Comparison of ENCODE assay signal across 16 mouse cellular contexts in the genomic region with DNA sequence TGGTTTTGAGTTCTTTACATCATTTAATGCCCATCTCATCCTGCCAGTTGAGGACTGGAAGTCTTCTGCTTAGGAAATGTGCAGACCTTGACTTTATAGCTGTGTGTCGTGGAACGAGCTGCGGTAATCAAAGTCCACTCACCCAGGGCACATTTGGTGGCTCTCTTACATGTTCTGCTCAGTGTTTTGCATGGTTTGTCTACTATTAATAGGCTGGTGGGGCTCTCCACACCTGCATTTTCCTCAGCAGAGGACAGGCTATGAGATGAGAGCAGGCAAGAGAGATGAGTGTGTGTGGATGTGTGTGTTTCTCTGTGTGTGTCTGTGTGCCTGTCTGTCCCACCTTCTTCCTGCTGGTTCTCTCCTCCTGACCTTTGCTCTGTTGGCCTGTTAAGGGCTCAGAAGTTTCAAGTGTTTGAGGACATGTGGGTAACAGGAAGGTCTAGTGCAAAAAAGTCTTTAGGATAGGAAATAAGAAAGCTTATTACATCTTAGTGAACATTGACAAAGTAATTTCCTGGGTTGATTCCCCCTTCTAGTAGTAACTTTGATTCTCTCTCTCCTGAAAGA. TPM values are rescaled to one million over a fixed set of nuclear protein-coding genes. Genes with fewer than 3 reads are reported as not detected.
DNase-seq lines count a peak whose midpoint lies in the region; ATAC-seq lines count a peak whose summit lies in the region.
"Had no signal": no experiment of that assay in that cellular context is flagged by ENCODE, and none has a peak within 500 bp of the region (broad histone marks: within the 10 kb centered on the region; RNA-seq: fewer than 3 reads in every experiment).

No protein-coding gene starts in this region.

- H3K9me3 ChIP-seq in heart, embryonic 14.5 days (ENCODE audit: control insufficient read depth, low read length), result no peaks in the 10 kb centered on the region
- no peaks in the 10 kb centered on the region for H3K9me3 ChIP-seq in heart, embryonic 12.5 days (replicated peaks)
- H3K9me3 ChIP-seq in kidney, embryonic 14.5 days (ENCODE audit: control insufficient read depth, low read length), result no peaks in the 10 kb centered on the region
- H3K9me3 ChIP-seq in neural tube, embryonic 13.5 days, result no peaks in the 10 kb centered on the region
- no peaks in the 10 kb centered on the region for H3K9me3 ChIP-seq in neural tube, embryonic 15.5 days (replicated peaks)
- H3K9me3 ChIP-seq: forebrain, embryonic 10.5 days; limb, embryonic 13.5 days; lung, embryonic 15.5 days; midbrain, embryonic 10.5 days had no signal

- H3K4me2 ChIP-seq in heart, embryonic 14.5 days (ENCODE audit: low read length), result no peak overlapping the region
- H3K4me2 ChIP-seq in heart, embryonic 12.5 days, result no peak overlapping the region
- no peak overlapping the region for H3K4me2 ChIP-seq in kidney, embryonic 14.5 days (replicated peaks; ENCODE audit: low read depth, low read length)
- H3K4me2 ChIP-seq in neural tube, embryonic 13.5 days, result no peak overlapping the region
- H3K4me2 ChIP-seq in neural tube, embryonic 15.5 days, result no peak overlapping the region
- H3K4me2 ChIP-seq: limb, embryonic 13.5 days; lung, embryonic 15.5 days had no signal

- no peak overlapping the region for H3K9ac ChIP-seq in heart, embryonic 14.5 days (ENCODE audit: low read length)
- H3K9ac ChIP-seq in heart, embryonic 12.5 days, result no peak overlapping the region
- no peak overlapping the region for H3K9ac ChIP-seq in kidney, embryonic 14.5 days (ENCODE audit: low read depth, low read length)
- H3K9ac ChIP-seq in neural tube, embryonic 13.5 days, result no peak overlapping the region
- H3K9ac ChIP-seq in neural tube, embryonic 15.5 days (replicated peaks), result no peak overlapping the region
- H3K9ac ChIP-seq: limb, embryonic 13.5 days; lung, embryonic 15.5 days had no signal

- no peak overlapping the region for H3K4me3 ChIP-seq in heart, embryonic 14.5 days (ENCODE audit: control insufficient read depth in 1 of 2, insufficient read depth in 1 of 2, low read depth in 1 of 2, low read length in 2 of 2)
- H3K4me3 ChIP-seq in heart, embryonic 12.5 days, result no peak overlapping the region
- no peak overlapping the region for H3K4me3 ChIP-seq in kidney, embryonic 14.5 days (ENCODE audit: low read length)
- H3K4me3 ChIP-seq in neural tube, embryonic 13.5 days, result no peak overlapping the region
- H3K4me3 ChIP-seq in neural tube, embryonic 15.5 days (replicated peaks), result no peak overlapping the region
- H3K4me3 ChIP-seq: forebrain, embryonic 10.5 days; limb, embryonic 13.5 days; lung, embryonic 15.5 days; midbrain, embryonic 10.5 days had no signal

- WGBS in heart, embryonic 14.5 days, result 59% methylated on average over 3 of the region's 3 CpGs
- 71% methylated on average over 3 of the region's 3 CpGs for WGBS in heart, embryonic 12.5 days
- WGBS in kidney, embryonic 14.5 days, result 64% methylated on average over 3 of the region's 3 CpGs
- 70% methylated on average over 3 of the region's 3 CpGs for WGBS in neural tube, embryonic 13.5 days
- WGBS in neural tube, embryonic 15.5 days, result 49% methylated on average over 3 of the region's 3 CpGs

- no peaks in the 10 kb centered on the region for H3K36me3 ChIP-seq in heart, embryonic 14.5 days (ENCODE audit: control insufficient read depth, insufficient read depth, low read length)
- no peaks in the 10 kb centered on the region for H3K36me3 ChIP-seq in heart, embryonic 12.5 days
- H3K36me3 ChIP-seq in kidney, embryonic 14.5 days (ENCODE audit: control insufficient read depth, insufficient read depth, low read length), result no peaks in the 10 kb centered on the region
- H3K36me3 ChIP-seq in neural tube, embryonic 13.5 days, result no peaks in the 10 kb centered on the region
- no peaks in the 10 kb centered on the region for H3K36me3 ChIP-seq in neural tube, embryonic 15.5 days
- H3K36me3 ChIP-seq: limb, embryonic 13.5 days; lung, embryonic 15.5 days had no signal

- DNase-seq in kidney, adult 9 months, result peak; percentile 59
- DNase-seq in cerebellum, adult 11 months, result no peak
- DNase-seq: cerebellum, adult 8-10 months; lung, postnatal 4 days; thymus, postnatal 14 days had no signal

- H3K27me3 ChIP-seq in heart, embryonic 14.5 days (ENCODE audit: control insufficient read depth, insufficient read depth, low read length), result no peaks in the 10 kb centered on the region
- no peaks in the 10 kb centered on the region for H3K27me3 ChIP-seq in heart, embryonic 12.5 days (replicated peaks)
- H3K27me3 ChIP-seq in kidney, embryonic 14.5 days (ENCODE audit: control insufficient read depth, insufficient read depth, low read length), result no peaks in the 10 kb centered on the region
- no peaks in the 10 kb centered on the region for H3K27me3 ChIP-seq in neural tube, embryonic 13.5 days
- H3K27me3 ChIP-seq in neural tube, embryonic 15.5 days (replicated peaks), result no peaks in the 10 kb centered on the region
- H3K27me3 ChIP-seq: limb, embryonic 13.5 days; lung, embryonic 15.5 days had no signal

- peaks cover 30 to 50% of the 10 kb centered on the region in 2 experiments for H3K4me1 ChIP-seq in heart, embryonic 14.5 days (ENCODE audit: control insufficient read depth in 2 of 2, insufficient read depth in 2 of 2, low read length in 2 of 2)
- peaks cover 54% of the 10 kb centered on the region for H3K4me1 ChIP-seq in heart, embryonic 12.5 days (replicated peaks)
- peaks cover 19% of the 10 kb centered on the region for H3K4me1 ChIP-seq in kidney, embryonic 14.5 days (ENCODE audit: control insufficient read depth, insufficient read depth, low read length)
- H3K4me1 ChIP-seq in neural tube, embryonic 13.5 days (replicated peaks), result peaks cover 17% of the 10 kb centered on the region
- H3K4me1 ChIP-seq in neural tube, embryonic 15.5 days, result peaks cover 14% of the 10 kb centered on the region

- 0 out of 4 replicates have a peak overlapping the region, but pooled peaks have one; percentile 6 to 14 for H3K27ac ChIP-seq in heart, embryonic 14.5 days (replicated peaks in 1 of 2; ENCODE audit: control insufficient read depth in 1 of 2, insufficient read depth in 1 of 2, low read depth in 2 of 2, low read length in 2 of 2)
- H3K27ac ChIP-seq in heart, embryonic 12.5 days (ENCODE audit: poor library complexity, severe bottlenecking), result no peak overlapping the region
- H3K27ac ChIP-seq in kidney, embryonic 14.5 days (ENCODE audit: low read depth, low read length), result no peak overlapping the region
- no peak overlapping the region for H3K27ac ChIP-seq in neural tube, embryonic 13.5 days (replicated peaks)
- H3K27ac ChIP-seq in neural tube, embryonic 15.5 days (replicated peaks), result no peak overlapping the region
- H3K27ac ChIP-seq: forebrain, embryonic 10.5 days; limb, embryonic 13.5 days; lung, embryonic 15.5 days; midbrain, embryonic 10.5 days had no signal

- ATAC-seq in heart, embryonic 14.5 days (ENCODE audit: insufficient number of reproducible peaks, insufficient read depth, low FRiP score, low read depth), result no peak
- no peak for ATAC-seq in heart, embryonic 12.5 days (ENCODE audit: insufficient number of reproducible peaks, low FRiP score)
- ATAC-seq in kidney, embryonic 14.5 days (ENCODE audit: low FRiP score, low TSS enrichment), result no peak
- ATAC-seq in neural tube, embryonic 13.5 days (ENCODE audit: low read depth), result peak; percentile 34; the same call in 1 of the 2 replicates
- ATAC-seq in neural tube, embryonic 15.5 days (ENCODE audit: low FRiP score), result no peak
- no peak for ATAC-seq in megakaryocyte-erythroid progenitor cell, adult 5-6 weeks (replicated peaks; ENCODE audit: low FRiP score, low TSS enrichment, poor library complexity, severe bottlenecking)

RNA-seq across cellular contexts. Expression of gene Bend3, which starts 8.9 kb away (rescaled TPM):
- polyA plus RNA-seq in heart, embryonic 14.5 days (2014; fragmentation: Nextera tagmentation; extraction: Ambion mirVana), result 4.6 and 5.6 TPM in 2 replicates
- polyA plus RNA-seq in heart, embryonic 12.5 days (2016; fragmentation: Nextera tagmentation; extraction: Ambion mirVana), result 5.3 and 6.0 TPM in 2 replicates
- 8.4 and 8.9 TPM in 2 replicates for polyA plus RNA-seq in kidney, embryonic 14.5 days (2014; fragmentation: Nextera tagmentation; extraction: Ambion mirVana)
- polyA plus RNA-seq in neural tube, embryonic 13.5 days (2015; fragmentation: Nextera tagmentation; extraction: Ambion mirVana), result 3.0 and 3.5 TPM in 2 replicates
- polyA plus RNA-seq in neural tube, embryonic 15.5 days (2015; fragmentation: Nextera tagmentation; extraction: Ambion mirVana), result 2.5 and 2.9 TPM in 2 replicates
- 12.1 and 19.3 TPM in 2 replicates for total RNA-seq in megakaryocyte-erythroid progenitor cell, adult 5-6 weeks (2014; fragmentation: Nextera tagmentation)
- total RNA-seq in megakaryocyte-erythroid progenitor cell, adult 5-6 weeks (2017), result 7.5 and 9.1 TPM in 2 replicates

RNA-seq across cellular contexts. Expression of gene Gm9803, which starts 36.4 kb away (rescaled TPM):
- polyA plus RNA-seq in heart, embryonic 14.5 days (2014; fragmentation: Nextera tagmentation; extraction: Ambion mirVana), result 16.6 and 19.3 TPM in 2 replicates
- 8.2 and 15.3 TPM in 2 replicates for polyA plus RNA-seq in heart, embryonic 12.5 days (2016; fragmentation: Nextera tagmentation; extraction: Ambion mirVana)
- polyA plus RNA-seq in kidney, embryonic 14.5 days (2014; fragmentation: Nextera tagmentation; extraction: Ambion mirVana), result 10.1 and 11.9 TPM in 2 replicates
- 24.5 and 38.8 TPM in 2 replicates for polyA plus RNA-seq in neural tube, embryonic 13.5 days (2015; fragmentation: Nextera tagmentation; extraction: Ambion mirVana)
- polyA plus RNA-seq in neural tube, embryonic 15.5 days (2015; fragmentation: Nextera tagmentation; extraction: Ambion mirVana), result 17.6 and 25.6 TPM in 2 replicates
- total RNA-seq in megakaryocyte-erythroid progenitor cell, adult 5-6 weeks (2014; fragmentation: Nextera tagmentation), result 2.2 and 7.6 TPM in 2 replicates
- total RNA-seq in megakaryocyte-erythroid progenitor cell, adult 5-6 weeks (2017), result 3.0 and 41.1 TPM in 2 replicates
- total RNA-seq: left cerebral cortex, postnatal 10 days had no signal

RNA-seq across cellular contexts. Expression of gene 1700021F05Rik, which starts 53.3 kb away (rescaled TPM):
- polyA plus RNA-seq in heart, embryonic 14.5 days (2014; fragmentation: Nextera tagmentation; extraction: Ambion mirVana), result 90.8 and 94.3 TPM in 2 replicates
- 81.8 and 91.2 TPM in 2 replicates for polyA plus RNA-seq in heart, embryonic 12.5 days (2016; fragmentation: Nextera tagmentation; extraction: Ambion mirVana)
- 73.1 and 80.8 TPM in 2 replicates for polyA plus RNA-seq in kidney, embryonic 14.5 days (2014; fragmentation: Nextera tagmentation; extraction: Ambion mirVana)
- 63.9 and 64.8 TPM in 2 replicates for polyA plus RNA-seq in neural tube, embryonic 13.5 days (2015; fragmentation: Nextera tagmentation; extraction: Ambion mirVana)
- 69.5 and 72.1 TPM in 2 replicates for polyA plus RNA-seq in neural tube, embryonic 15.5 days (2015; fragmentation: Nextera tagmentation; extraction: Ambion mirVana)
- 47.8 and 55.4 TPM in 2 replicates for total RNA-seq in megakaryocyte-erythroid progenitor cell, adult 5-6 weeks (2014; fragmentation: Nextera tagmentation)
- total RNA-seq in megakaryocyte-erythroid progenitor cell, adult 5-6 weeks (2017), result 91.0 and 96.9 TPM in 2 replicates

Comparison
In these comparisons a context has a peak if more than half of its experiments do, and no peak if none do; other contexts are left out.
1. H3K27ac ChIP-seq: peak in heart, embryonic 14.5 days (2 of 2); none in heart, embryonic 12.5 days (single experiment), kidney, embryonic 14.5 days (single experiment), neural tube, embryonic 13.5 days (single experiment) and neural tube, embryonic 15.5 days (single experiment).